12 mouse cellular contexts compared by ENCODE assay signal in the genomic region with DNA sequence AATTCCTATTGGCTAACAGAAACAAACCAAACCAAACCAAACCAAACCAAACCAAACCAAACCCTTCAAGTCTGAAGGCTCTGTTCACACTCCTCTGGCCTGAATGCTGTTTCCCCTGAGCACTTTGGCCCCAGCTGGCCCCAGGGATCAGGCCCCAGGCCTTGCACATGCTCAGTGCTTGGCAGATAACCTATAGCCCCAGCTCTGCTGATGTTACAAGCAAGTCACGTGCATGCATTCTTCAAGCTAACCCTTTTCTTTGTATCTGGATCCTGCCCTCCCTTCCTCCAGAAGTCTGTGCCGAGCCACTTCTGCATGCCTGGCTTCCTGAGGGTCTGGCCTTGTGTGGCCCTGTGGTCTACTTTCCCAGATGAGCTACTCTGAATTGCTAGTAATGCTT. TPM values are rescaled to one million over a fixed set of nuclear protein-coding genes. Genes with fewer than 3 reads are reported as not detected.
A peak's percentile ranks its signal among the peaks of the same experiment; 100 is the strongest.
DNase-seq lines count a peak whose midpoint lies in the region; ATAC-seq lines count a peak whose summit lies in the region.
"Had no signal": no experiment of that assay in that cellular context is flagged by ENCODE, and none has a peak within 500 bp of the region (broad histone marks: within the 10 kb centered on the region; RNA-seq: fewer than 3 reads in every experiment).

No protein-coding gene starts in this region.

- no peak overlapping the region for H3K4me3 ChIP-seq in heart, embryonic 11.5 days (ENCODE audit: low read depth, low read length)
- H3K4me3 ChIP-seq in lung, embryonic 15.5 days = no peak overlapping the region
- H3K4me3 ChIP-seq in embryonic facial prominence, embryonic 11.5 days (ENCODE audit: low read depth, low read length) = no peak overlapping the region
- H3K4me3 ChIP-seq: embryonic facial prominence, embryonic 15.5 days had no signal

- DNase-seq in heart, postnatal 25 days (ENCODE audit: low spot score) = no peak
- no peak for DNase-seq in lung, postnatal 25 days (ENCODE audit: low spot score)
- no peak for DNase-seq in embryonic facial prominence, embryonic 11.5 days (ENCODE audit: low spot score)
- peak; percentile 47 for DNase-seq in retina, embryonic 14.5 days (ENCODE audit: low spot score)
- no peak for DNase-seq in ovary, adult 18-20 months (ENCODE audit: low spot score)
- DNase-seq in cerebellum, postnatal 25 days = no peak
- DNase-seq: lung, postnatal 10 days; right cerebral cortex, postnatal 14 days had no signal

- H3K4me2 ChIP-seq in heart, embryonic 11.5 days = no peak overlapping the region
- H3K4me2 ChIP-seq in lung, embryonic 15.5 days = no peak overlapping the region
- H3K4me2 ChIP-seq in embryonic facial prominence, embryonic 11.5 days (ENCODE audit: low read depth, low read length) = no peak overlapping the region
- H3K4me2 ChIP-seq: embryonic facial prominence, embryonic 15.5 days had no signal

- no peaks in the 10 kb centered on the region for H3K9me3 ChIP-seq in heart, embryonic 11.5 days (replicated peaks; ENCODE audit: control insufficient read depth, low read length)
- H3K9me3 ChIP-seq in lung, embryonic 15.5 days = no peaks in the 10 kb centered on the region
- no peaks in the 10 kb centered on the region for H3K9me3 ChIP-seq in embryonic facial prominence, embryonic 11.5 days (replicated peaks; ENCODE audit: control insufficient read depth, low read length)
- H3K9me3 ChIP-seq: embryonic facial prominence, embryonic 15.5 days had no signal

- no peak overlapping the region for H3K9ac ChIP-seq in heart, embryonic 11.5 days (ENCODE audit: low read depth, low read length)
- no peak overlapping the region for H3K9ac ChIP-seq in lung, embryonic 15.5 days
- H3K9ac ChIP-seq in embryonic facial prominence, embryonic 11.5 days (replicated peaks; ENCODE audit: low read length) = no peak overlapping the region
- H3K9ac ChIP-seq: embryonic facial prominence, embryonic 15.5 days had no signal

- H3K27me3 ChIP-seq in heart, embryonic 11.5 days (ENCODE audit: control insufficient read depth, insufficient read depth, low read length) = no peaks in the 10 kb centered on the region
- no peaks in the 10 kb centered on the region for H3K27me3 ChIP-seq in lung, embryonic 15.5 days
- no peaks in the 10 kb centered on the region for H3K27me3 ChIP-seq in embryonic facial prominence, embryonic 11.5 days (ENCODE audit: control insufficient read depth, insufficient read depth, low read length)
- H3K27me3 ChIP-seq: embryonic facial prominence, embryonic 15.5 days had no signal

- WGBS in heart, embryonic 11.5 days (ENCODE audit: insufficient replicate concordance) = 11% methylated on average over 2 of the region's 2 CpGs
- 26% methylated on average over 2 of the region's 2 CpGs for WGBS in lung, embryonic 15.5 days
- WGBS in embryonic facial prominence, embryonic 11.5 days = 17% methylated on average over 2 of the region's 2 CpGs

- H3K27ac ChIP-seq in heart, embryonic 11.5 days (ENCODE audit: low read depth, low read length) = no peak overlapping the region
- H3K27ac ChIP-seq in lung, embryonic 15.5 days = peak overlapping the region; percentile 67; the same call in 1 of the 2 replicates
- no peak overlapping the region for H3K27ac ChIP-seq in embryonic facial prominence, embryonic 11.5 days (replicated peaks; ENCODE audit: low read depth, low read length)
- H3K27ac ChIP-seq: embryonic facial prominence, embryonic 15.5 days had no signal

- intact Hi-C loops in heart, postnatal 25 days (cut with DNase I) = no loop called here

- H3K4me1 ChIP-seq in heart, embryonic 11.5 days (ENCODE audit: control insufficient read depth, insufficient read depth, low read length) = peaks cover 42% of the 10 kb centered on the region
- H3K4me1 ChIP-seq in lung, embryonic 15.5 days = peaks cover 50% of the 10 kb centered on the region
- H3K4me1 ChIP-seq in embryonic facial prominence, embryonic 11.5 days (ENCODE audit: control insufficient read depth, insufficient read depth, low read length) = peaks cover 5% of the 10 kb centered on the region; the same call in 1 of the 2 replicates

- no peaks in the 10 kb centered on the region for H3K36me3 ChIP-seq in heart, embryonic 11.5 days (ENCODE audit: control insufficient read depth, insufficient read depth, low read length)
- H3K36me3 ChIP-seq in lung, embryonic 15.5 days = no peaks in the 10 kb centered on the region
- H3K36me3 ChIP-seq in embryonic facial prominence, embryonic 11.5 days (replicated peaks; ENCODE audit: control insufficient read depth, insufficient read depth, low read depth, low read length) = no peaks in the 10 kb centered on the region
- H3K36me3 ChIP-seq: embryonic facial prominence, embryonic 15.5 days had no signal

- ATAC-seq in heart, embryonic 11.5 days (replicated peaks; ENCODE audit: insufficient number of reproducible peaks, low FRiP score, low TSS enrichment) = peak; percentile 50
- ATAC-seq in lung, embryonic 15.5 days (ENCODE audit: borderline replicate concordance, extremely low read depth, low FRiP score, low TSS enrichment) = no peak
- ATAC-seq in embryonic facial prominence, embryonic 11.5 days (replicated peaks; ENCODE audit: insufficient number of reproducible peaks, low FRiP score, low TSS enrichment, low read depth) = 0 out of 2 replicates have a peak, but pooled peaks have one; percentile 29
- ATAC-seq: inflammation-experienced regulatory T-cells, adult 6 months had no signal

RNA-seq across cellular contexts. Expression of a gene that starts 46.4 kb away (rescaled TPM):
- polyA plus RNA-seq in heart, embryonic 11.5 days (2014; fragmentation: Nextera tagmentation; extraction: Ambion mirVana) = 36.8 and 38.0 TPM in 2 replicates
- 10 to 100 TPM in 1 of 2 experiments, 1 to 10 TPM in 1; 9.3 to 11.5 TPM for total RNA-seq in heart, postnatal 25 days (2021)
- 44.7 and 50.5 TPM in 2 replicates for polyA plus RNA-seq in lung, embryonic 15.5 days (2015; fragmentation: Nextera tagmentation; extraction: Ambion mirVana)
- 50.8 and 56.2 TPM in 2 replicates for polyA plus RNA-seq in embryonic facial prominence, embryonic 11.5 days (2014; fragmentation: Nextera tagmentation; extraction: Ambion mirVana)
